Mouse (Mus musculus): ENCODE data around the gene H2-Q10. TPM values are rescaled to one million over a fixed set of nuclear protein-coding genes. Genes with fewer than 3 reads are reported as not detected.
A peak's percentile ranks its signal among the peaks of the same experiment; 100 is the strongest.
"Not testable (repeated sequence)": the region's sequence is repeated elsewhere in the genome, so short reads cannot be mapped to it uniquely, and the experiment has no call there.

The H2-Q10 gene
- 0.38 TPM in 1 of 2 replicates, not detected in the other for polyA plus RNA-seq (2014; fragmentation: Nextera tagmentation; extraction: Ambion mirVana)

DNA sequence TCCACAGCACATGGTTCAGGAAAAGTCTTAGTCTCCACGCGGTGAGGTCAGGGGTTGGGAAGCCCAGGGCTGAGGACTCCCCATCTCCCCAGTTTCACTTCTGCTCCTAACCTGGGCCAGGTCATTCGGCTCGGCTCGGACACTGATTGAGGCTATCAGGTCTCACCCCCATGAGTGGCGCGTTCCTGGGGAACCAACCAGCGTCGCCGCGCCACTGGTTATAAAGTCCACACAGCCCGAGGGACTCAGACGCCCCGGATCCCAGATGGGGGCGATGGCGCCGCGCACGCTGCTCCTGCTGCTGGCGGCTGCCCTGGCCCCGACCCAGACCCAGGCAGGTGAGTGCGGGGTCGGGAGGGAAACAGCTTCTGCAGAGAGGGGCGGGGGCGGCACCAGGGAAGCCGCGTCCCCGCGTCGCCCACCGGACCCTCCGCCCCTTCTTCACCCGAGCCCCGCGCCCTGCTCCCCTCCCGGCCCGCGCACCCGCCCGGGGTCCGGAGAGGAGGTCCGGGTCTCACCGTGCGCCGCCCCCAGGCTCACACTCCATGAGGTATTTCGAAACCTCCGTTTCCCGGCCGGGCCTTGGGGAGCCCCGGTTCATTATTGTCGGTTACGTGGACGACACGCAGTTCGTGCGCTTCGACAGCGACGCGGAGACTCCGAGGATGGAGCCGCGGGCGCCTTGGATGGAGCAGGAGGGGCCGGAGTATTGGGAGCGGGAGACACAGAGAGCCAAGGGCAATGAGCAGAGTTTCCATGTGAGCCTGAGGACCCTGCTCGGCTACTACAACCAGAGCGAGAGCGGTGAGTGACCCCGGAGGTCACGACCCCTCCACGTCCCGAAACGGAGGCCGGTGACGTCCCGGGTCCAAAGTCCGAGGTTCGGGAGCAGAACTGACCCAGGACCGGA is at the start of gene H2-Q10:
H2-Q10 (plus strand) TSS at position 248 of the 910 bp plus-strand sequence.
- H3K36me3 ChIP-seq (ENCODE audit: control insufficient read depth, insufficient read depth, low read length) = no peaks in the 10 kb centered on the region
- peak within 1 kb of the TSS; percentile 60 for H3K4me2 ChIP-seq (ENCODE audit: low read length)
- DNase-seq (peak; percentile 31), ATAC-seq (ENCODE audit: low FRiP score, low TSS enrichment) (no peak)
- WGBS = 2% methylated on average over 78 of the region's 80 CpGs
- H3K4me3 ChIP-seq (replicated peaks; ENCODE audit: low read depth, low read length) = peak within 1 kb of the TSS; percentile 35
- H3K27me3 ChIP-seq (ENCODE audit: control insufficient read depth, insufficient read depth, low read length) = peaks cover 20% of the 10 kb centered on the region
- peaks cover 6% of the 10 kb centered on the region; the same call in 1 of the 2 replicates for H3K4me1 ChIP-seq (ENCODE audit: control insufficient read depth, insufficient read depth, low read length)
- H3K27ac ChIP-seq (replicated peaks; ENCODE audit: low read depth, low read length) = no peak within 1 kb of the TSS
- H3K9me3 ChIP-seq (ENCODE audit: control insufficient read depth, low read length) = no peaks in the 10 kb centered on the region
- peak within 1 kb of the TSS; percentile 42; the same call in 1 of the 2 replicates for H3K9ac ChIP-seq (replicated peaks; ENCODE audit: low read length)

DNA sequence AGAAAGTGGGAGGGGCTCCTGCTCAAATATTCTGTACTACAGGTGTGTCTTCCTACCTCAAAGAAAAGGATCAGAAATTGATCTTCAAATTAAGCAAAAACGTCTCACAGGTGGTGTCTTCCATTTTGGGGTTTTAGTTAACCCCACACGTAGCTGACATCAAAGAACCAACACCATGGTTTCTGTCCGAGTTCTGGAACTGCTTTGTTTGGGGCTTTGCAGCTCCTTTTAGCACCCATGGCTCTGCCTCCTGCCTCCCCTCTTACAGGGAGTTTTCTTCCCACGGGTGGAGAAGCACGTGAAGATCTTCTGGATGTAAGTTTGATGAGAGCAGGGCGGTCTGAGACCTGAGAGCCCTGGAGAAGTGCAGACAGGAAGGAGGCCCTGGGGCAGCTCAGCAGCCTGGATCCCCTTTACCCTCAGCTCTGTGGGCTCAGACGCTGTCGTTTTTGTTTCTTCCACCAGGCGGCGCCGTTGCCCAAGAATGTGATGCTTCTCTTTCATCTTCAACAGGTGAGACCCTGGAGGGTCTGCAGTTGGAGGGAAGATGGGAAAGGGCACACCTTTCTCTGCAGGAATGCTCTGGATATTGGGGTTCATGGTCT is 49.6 kb upstream of the H2-Q10 start:
- H3K9me3 ChIP-seq (ENCODE audit: control insufficient read depth, low read length); H3K36me3 ChIP-seq (ENCODE audit: control insufficient read depth, insufficient read depth, low read length); H3K9ac ChIP-seq (replicated peaks; ENCODE audit: low read length); ATAC-seq (ENCODE audit: low FRiP score, low TSS enrichment); H3K4me3 ChIP-seq (replicated peaks; ENCODE audit: low read depth, low read length); H3K4me1 ChIP-seq (ENCODE audit: control insufficient read depth, insufficient read depth, low read length); H3K27ac ChIP-seq (replicated peaks; ENCODE audit: low read depth, low read length); H3K4me2 ChIP-seq (ENCODE audit: low read length); H3K27me3 ChIP-seq (ENCODE audit: control insufficient read depth, insufficient read depth, low read length): not testable (repeated sequence)
- peak; percentile 69 for DNase-seq
- 16% methylated on average over 11 of the region's 11 CpGs for WGBS

DNA sequence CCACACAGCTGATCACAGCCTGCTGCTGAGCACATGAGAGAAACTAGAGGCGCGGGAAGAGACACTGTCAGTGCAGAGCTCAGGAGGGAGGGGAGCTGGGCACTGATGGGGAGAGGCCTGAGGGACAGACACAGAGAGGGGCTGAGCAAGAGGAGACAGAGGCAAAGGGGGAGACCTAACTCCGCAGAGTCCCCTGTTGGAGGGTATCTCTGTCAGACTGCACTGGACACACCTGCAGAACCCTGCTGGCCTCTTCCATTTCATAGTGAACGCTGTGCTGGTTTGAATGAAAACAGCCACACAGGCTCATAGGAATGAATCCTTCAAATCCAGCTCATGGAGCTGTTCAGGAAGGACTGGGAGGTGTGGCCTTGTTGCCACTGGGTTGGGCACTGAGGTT is 48.6 kb upstream of the H2-Q10 start:
- H3K27me3 ChIP-seq (ENCODE audit: control insufficient read depth, insufficient read depth, low read length); H3K4me3 ChIP-seq (replicated peaks; ENCODE audit: low read depth, low read length); H3K9me3 ChIP-seq (ENCODE audit: control insufficient read depth, low read length); H3K27ac ChIP-seq (replicated peaks; ENCODE audit: low read depth, low read length); DNase-seq; H3K9ac ChIP-seq (replicated peaks; ENCODE audit: low read length); H3K4me2 ChIP-seq (ENCODE audit: low read length); ATAC-seq (ENCODE audit: low FRiP score, low TSS enrichment); H3K4me1 ChIP-seq (ENCODE audit: control insufficient read depth, insufficient read depth, low read length); H3K36me3 ChIP-seq (ENCODE audit: control insufficient read depth, insufficient read depth, low read length): not testable (repeated sequence)
- WGBS = 91% methylated on average over 4 of the region's 4 CpGs

DNA sequence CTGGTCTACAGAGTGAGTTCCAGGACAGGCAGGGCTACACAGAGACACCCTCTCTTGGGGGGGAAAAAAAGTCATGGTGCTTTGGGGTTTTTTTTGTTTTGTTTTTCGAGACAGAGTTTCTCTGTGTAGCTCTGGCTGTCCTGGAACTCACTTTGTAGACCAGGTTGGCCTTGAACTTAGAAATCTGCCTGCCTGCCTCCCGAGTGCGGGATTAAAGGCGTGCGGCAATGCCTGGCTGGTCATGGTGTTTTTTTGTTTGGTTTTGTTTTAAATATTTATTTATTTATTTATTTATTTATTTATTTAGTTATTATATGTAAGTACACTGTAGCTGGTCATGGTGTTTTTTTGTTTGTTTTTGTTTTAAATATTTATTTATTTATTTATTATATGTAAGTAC is 47.5 kb upstream of the H2-Q10 start:
- ATAC-seq (ENCODE audit: low FRiP score, low TSS enrichment); H3K4me1 ChIP-seq (ENCODE audit: control insufficient read depth, insufficient read depth, low read length); H3K4me2 ChIP-seq (ENCODE audit: low read length); H3K9ac ChIP-seq (replicated peaks; ENCODE audit: low read length); H3K4me3 ChIP-seq (replicated peaks; ENCODE audit: low read depth, low read length); DNase-seq; H3K27me3 ChIP-seq (ENCODE audit: control insufficient read depth, insufficient read depth, low read length); H3K27ac ChIP-seq (replicated peaks; ENCODE audit: low read depth, low read length); H3K9me3 ChIP-seq (ENCODE audit: control insufficient read depth, low read length); H3K36me3 ChIP-seq (ENCODE audit: control insufficient read depth, insufficient read depth, low read length): not testable (repeated sequence)
- WGBS = 89% methylated on average over 5 of the region's 5 CpGs

DNA sequence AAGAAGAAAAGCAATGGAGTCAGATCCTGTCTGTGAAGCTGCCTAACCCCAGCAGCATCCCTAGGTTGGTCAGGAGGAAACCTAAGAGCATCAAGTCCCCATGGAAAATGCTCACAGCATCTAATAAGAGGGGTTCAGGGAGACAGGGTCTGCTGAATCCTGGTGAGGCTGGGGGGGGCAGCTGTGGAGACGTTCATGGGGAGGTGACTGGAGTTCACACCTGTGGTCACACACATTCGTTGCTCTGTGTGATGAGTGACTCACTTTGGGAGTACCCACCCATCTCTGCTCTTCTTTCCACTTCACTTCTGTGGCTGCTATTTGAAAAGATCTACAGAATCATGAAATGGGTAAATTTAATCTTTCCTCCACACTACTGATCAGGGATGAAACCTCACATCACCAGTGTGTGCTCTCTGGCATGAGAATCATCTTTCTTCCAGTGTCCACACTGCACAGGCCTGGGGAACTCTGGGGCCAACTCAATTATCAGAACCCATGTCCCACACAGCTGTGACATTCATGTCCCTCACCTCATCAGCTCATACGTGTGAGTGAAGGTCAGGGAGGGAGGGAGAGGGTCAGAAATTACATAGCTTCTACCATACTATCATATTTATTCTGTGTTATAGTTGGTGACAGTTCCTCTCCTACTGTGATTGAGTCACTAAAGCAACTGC is 46.6 kb upstream of the H2-Q10 start:
- H3K4me2 ChIP-seq (ENCODE audit: low read length); DNase-seq; H3K27me3 ChIP-seq (ENCODE audit: control insufficient read depth, insufficient read depth, low read length); H3K9me3 ChIP-seq (ENCODE audit: control insufficient read depth, low read length); H3K27ac ChIP-seq (replicated peaks; ENCODE audit: low read depth, low read length); H3K9ac ChIP-seq (replicated peaks; ENCODE audit: low read length); H3K4me3 ChIP-seq (replicated peaks; ENCODE audit: low read depth, low read length); ATAC-seq (ENCODE audit: low FRiP score, low TSS enrichment); H3K36me3 ChIP-seq (ENCODE audit: control insufficient read depth, insufficient read depth, low read length); H3K4me1 ChIP-seq (ENCODE audit: control insufficient read depth, insufficient read depth, low read length): not testable (repeated sequence)
- WGBS = 85% methylated on average over 3 of the region's 3 CpGs

DNA sequence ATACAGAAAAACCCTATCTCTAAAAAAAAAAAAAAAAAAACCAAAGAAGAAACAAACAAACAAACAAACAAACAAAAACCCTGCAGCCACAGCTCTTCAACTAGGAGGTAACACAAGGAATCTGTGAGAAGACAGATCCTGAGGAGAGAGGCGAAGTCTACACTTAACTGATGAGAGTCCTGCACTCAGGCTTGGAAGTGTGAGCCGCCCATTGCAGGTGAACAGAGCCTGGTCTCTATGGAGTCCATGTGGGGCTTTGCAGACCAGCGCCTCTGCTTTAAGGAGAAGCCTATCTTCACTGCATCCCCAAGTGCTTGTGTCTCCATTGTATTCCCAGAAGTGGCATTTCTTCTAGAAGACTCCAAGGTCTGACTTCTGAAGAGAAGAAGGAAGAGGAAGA is 45.8 kb upstream of the H2-Q10 start:
- ATAC-seq (ENCODE audit: low FRiP score, low TSS enrichment); H3K27me3 ChIP-seq (ENCODE audit: control insufficient read depth, insufficient read depth, low read length); H3K4me3 ChIP-seq (replicated peaks; ENCODE audit: low read depth, low read length); DNase-seq; H3K4me1 ChIP-seq (ENCODE audit: control insufficient read depth, insufficient read depth, low read length); H3K27ac ChIP-seq (replicated peaks; ENCODE audit: low read depth, low read length); H3K9ac ChIP-seq (replicated peaks; ENCODE audit: low read length); H3K36me3 ChIP-seq (ENCODE audit: control insufficient read depth, insufficient read depth, low read length); H3K9me3 ChIP-seq (ENCODE audit: control insufficient read depth, low read length); H3K4me2 ChIP-seq (ENCODE audit: low read length): not testable (repeated sequence)
- 92% methylated on average over 3 of the region's 3 CpGs for WGBS

DNA sequence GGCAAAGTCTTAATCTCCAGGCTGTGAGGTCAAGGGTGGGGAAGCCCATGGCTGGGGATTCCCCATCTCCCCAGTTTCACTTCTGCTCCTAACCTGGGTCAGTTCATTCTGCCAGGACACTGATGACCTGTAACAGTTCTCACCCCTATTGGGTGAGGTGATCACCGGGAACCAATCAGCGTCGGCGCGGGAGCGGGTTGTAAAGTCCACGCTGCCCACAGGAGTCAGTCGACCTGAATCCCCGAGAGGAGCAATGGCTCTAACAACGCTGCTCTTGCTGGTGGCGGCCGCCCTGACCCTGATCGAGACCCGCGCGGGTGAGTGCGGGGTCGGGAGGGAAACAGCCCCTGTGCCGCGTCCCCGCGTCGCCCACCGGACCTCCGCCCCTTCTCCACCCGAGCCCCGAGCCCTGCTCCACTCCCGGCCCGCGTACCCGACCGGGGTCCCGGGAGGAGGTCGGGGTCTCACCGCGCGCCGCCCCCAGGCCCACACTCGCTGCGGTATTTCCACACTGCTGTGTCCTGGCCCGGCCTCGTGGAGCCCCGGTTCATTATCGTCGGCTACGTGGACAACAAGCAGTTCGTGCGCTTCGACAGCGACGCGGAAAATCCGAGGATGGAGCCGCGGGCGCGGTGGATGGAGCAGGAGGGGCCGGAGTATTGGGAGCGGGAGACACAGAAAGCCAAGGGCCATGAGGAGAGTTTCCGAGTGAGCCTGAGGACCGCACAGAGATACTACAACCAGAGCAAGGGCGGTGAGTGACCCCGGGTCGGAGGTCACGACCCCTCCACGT is 45.1 kb upstream of the H2-Q10 start, which contains the start of gene H2-Q6:
H2-Q6 (plus strand) TSS at position 227 of the 793 bp plus-strand sequence.
- not testable (repeated sequence) for H3K4me1 ChIP-seq (ENCODE audit: control insufficient read depth, insufficient read depth, low read length); H3K36me3 ChIP-seq (ENCODE audit: control insufficient read depth, insufficient read depth, low read length); H3K27me3 ChIP-seq (ENCODE audit: control insufficient read depth, insufficient read depth, low read length); H3K27ac ChIP-seq (replicated peaks; ENCODE audit: low read depth, low read length); H3K9me3 ChIP-seq (ENCODE audit: control insufficient read depth, low read length)
- peak within 1 kb of the TSS; percentile 58 for H3K4me2 ChIP-seq (ENCODE audit: low read length)
- peak within 1 kb of the TSS; percentile 26; the same call in 1 of the 2 replicates for H3K9ac ChIP-seq (replicated peaks; ENCODE audit: low read length)
- H3K4me3 ChIP-seq (replicated peaks; ENCODE audit: low read depth, low read length) = peak within 1 kb of the TSS; percentile 33
- under 1% methylated on average over 48 of the region's 66 CpGs for WGBS
- peak; percentile 51; the same call in 1 of the 2 replicates for ATAC-seq (ENCODE audit: low FRiP score, low TSS enrichment)
- peak; percentile 65 for DNase-seq

DNA sequence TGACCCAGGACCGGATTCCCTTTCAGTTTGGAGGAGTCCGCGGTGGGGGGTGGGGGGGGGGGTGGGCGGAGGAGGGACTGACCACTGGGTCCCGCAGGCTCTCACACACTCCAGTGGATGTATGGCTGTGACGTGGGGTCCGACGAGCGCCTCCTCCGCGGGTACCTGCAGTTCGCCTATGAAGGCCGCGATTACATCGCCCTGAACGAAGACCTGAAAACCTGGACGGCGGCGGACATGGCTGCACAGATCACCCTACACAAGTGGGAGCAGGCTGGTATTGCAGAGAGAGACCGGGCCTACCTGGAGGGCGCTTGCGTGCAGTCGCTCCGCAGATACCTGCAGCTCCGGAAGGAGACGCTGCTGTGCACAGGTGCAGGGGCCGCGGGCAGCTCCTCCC is 44.4 kb upstream of the H2-Q10 start:
- not testable (repeated sequence) for H3K9me3 ChIP-seq (ENCODE audit: control insufficient read depth, low read length); H3K36me3 ChIP-seq (ENCODE audit: control insufficient read depth, insufficient read depth, low read length); H3K9ac ChIP-seq (replicated peaks; ENCODE audit: low read length); H3K27ac ChIP-seq (replicated peaks; ENCODE audit: low read depth, low read length); H3K27me3 ChIP-seq (ENCODE audit: control insufficient read depth, insufficient read depth, low read length); H3K4me1 ChIP-seq (ENCODE audit: control insufficient read depth, insufficient read depth, low read length)
- H3K4me2 ChIP-seq (ENCODE audit: low read length) = peak overlapping the region; percentile 58
- DNase-seq = peak; percentile 28
- 13% methylated on average over 27 of the region's 28 CpGs for WGBS
- peak; percentile 29; the same call in 1 of the 2 replicates for ATAC-seq (ENCODE audit: low FRiP score, low TSS enrichment)
- peak overlapping the region; percentile 33; the same call in 1 of the 2 replicates for H3K4me3 ChIP-seq (replicated peaks; ENCODE audit: low read depth, low read length)

Data from midbrain, embryonic 14.5 days (tissue).